Mouse (Mus musculus): ENCODE results near the gene Ankrd39. TPM values are rescaled to one million over a fixed set of nuclear protein-coding genes. Genes with fewer than 3 reads are reported as not detected.

The Ankrd39 gene
- 10 to 100 TPM; 16.0 to 18.5 TPM for total RNA-seq (2021)

- peak; percentile 98 for DNase-seq
Observed at GRCm38 (mm10) chr1:36546888-36547471, at the start of gene Ankrd39. Gene Ankrd39, minus strand, starts transcription at chr1:36547445.

GRCm38 (mm10) chr1:36596114-36596513 is 48.9 kb upstream of the Ankrd39 start:
- DNase-seq = peak; percentile 66

- no peak for DNase-seq
Observed at GRCm38 (mm10) chr1:36595167-36595931, 48.1 kb upstream of the Ankrd39 start.

GRCm38 (mm10) chr1:36593099-36593498 is 45.9 kb upstream of the Ankrd39 start:
- DNase-seq = no peak

- no peak for DNase-seq
Observed at GRCm38 (mm10) chr1:36591408-36591807, 44.2 kb upstream of the Ankrd39 start.

- DNase-seq = no peak
Observed at GRCm38 (mm10) chr1:36590664-36591063, 43.4 kb upstream of the Ankrd39 start.

GRCm38 (mm10) chr1:36589486-36589885 is 42.2 kb upstream of the Ankrd39 start:
- peak; percentile 85 for DNase-seq

- peak; percentile 65 for DNase-seq
Observed at GRCm38 (mm10) chr1:36588476-36589450, 41.5 kb upstream of the Ankrd39 start.

GRCm38 (mm10) chr1:36587860-36588259 is 40.6 kb upstream of the Ankrd39 start:
- DNase-seq = no peak

- DNase-seq = no peak
Observed at GRCm38 (mm10) chr1:36586288-36586687, 39.0 kb upstream of the Ankrd39 start.

- no peak for DNase-seq
Observed at GRCm38 (mm10) chr1:36583408-36584116, 36.3 kb upstream of the Ankrd39 start.

GRCm38 (mm10) chr1:36582211-36582610 is 35.0 kb upstream of the Ankrd39 start:
- no peak for DNase-seq

GRCm38 (mm10) chr1:36581260-36581659 is 34.0 kb upstream of the Ankrd39 start:
- DNase-seq = no peak

GRCm38 (mm10) chr1:36580384-36581207 is 33.4 kb upstream of the Ankrd39 start:
- peak; percentile 72 for DNase-seq

GRCm38 (mm10) chr1:36579974-36580383 is 32.7 kb upstream of the Ankrd39 start:
- no peak for DNase-seq

- DNase-seq = no peak
Observed at GRCm38 (mm10) chr1:36576991-36577675, 29.9 kb upstream of the Ankrd39 start.

- no peak for DNase-seq
Observed at GRCm38 (mm10) chr1:36575347-36575746, 28.1 kb upstream of the Ankrd39 start.

- no peak for DNase-seq
Observed at GRCm38 (mm10) chr1:36574196-36574955, 27.1 kb upstream of the Ankrd39 start.

GRCm38 (mm10) chr1:36573524-36573923 is 26.3 kb upstream of the Ankrd39 start:
- DNase-seq = no peak

GRCm38 (mm10) chr1:36572709-36573108 is 25.5 kb upstream of the Ankrd39 start:
- DNase-seq = no peak

All from heart, postnatal 4 days (tissue).